Mouse (Mus musculus) gastrocnemius, postnatal 36 days (tissue): ENCODE data around the gene Pgf. TPM values are rescaled to one million over a fixed set of nuclear protein-coding genes. Genes with fewer than 3 reads are reported as not detected.
"Not testable (repeated sequence)": the region's sequence is repeated elsewhere in the genome, so short reads cannot be mapped to it uniquely, and the experiment has no call there.

Experiments used
- DNase-seq, 2 experiments: peaks; one replicate each; pipeline ENCODE4 v3.0.0; 2022
- intact Hi-C: fragments of 180-260 bp; cut with DNase I; formaldehyde crosslinking; loops from one replicate; pipeline ENCODE4 v1.15.1; 2025
- total RNA-seq, 2 experiments: library from RNA; stranded (reverse); gene quantifications; 2 replicates each; pipeline ENCODE4 v1.2.3; 2021

Pgf gene
- total RNA-seq, 2 experiments from 2014 or later, result 1.2 to 1.9 TPM

- DNase-seq, result peak; percentile 76 to 85
- intact Hi-C loops, result loop anchor here (5.0 kb wide), 2 partner anchors 63 to 118 kb away; partner anchors contain the start of genes Acyp1 and Zc2hc1c
Observed at GRCm38 (mm10) chr12:85169117-85169858, 8.3 kb downstream of the Pgf start.

- intact Hi-C loops, result loop anchor here (5.0 kb wide), 2 partner anchors 66 to 121 kb away; partner anchors contain the start of genes Acyp1 and Zc2hc1c
- DNase-seq, result no peak
Observed at GRCm38 (mm10) chr12:85166631-85167030, 11.0 kb downstream of the Pgf start.

GRCm38 (mm10) chr12:85164996-85165395, 12.6 kb downstream of the Pgf start:
- intact Hi-C loops, result loop anchor here (5.0 kb wide), 2 partner anchors 67 to 122 kb away; partner anchors contain the start of genes Acyp1 and Zc2hc1c
- peak in 1 of 2 experiments; percentile 70 for DNase-seq

DNA sequence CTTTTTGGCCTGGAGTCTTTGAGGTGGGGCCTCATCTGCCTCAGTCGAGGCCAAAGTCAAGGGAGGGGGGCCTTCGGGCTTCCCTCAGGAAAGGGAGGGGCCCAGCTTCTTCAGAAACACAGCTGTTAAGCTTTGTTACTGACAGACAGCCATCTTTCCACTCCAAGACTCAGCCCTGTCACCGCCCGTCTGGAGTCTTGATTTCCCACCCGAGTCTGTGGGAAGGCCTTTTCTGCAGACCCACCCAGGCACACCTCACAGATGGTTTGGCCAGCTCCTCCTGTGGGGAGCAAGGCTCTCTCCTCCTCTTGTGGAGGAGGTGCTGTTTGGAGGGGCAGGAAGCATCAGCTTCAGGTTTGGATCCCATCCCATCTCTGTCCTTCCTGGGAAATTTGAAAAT, 18.0 kb downstream of the Pgf start:
- intact Hi-C loops, result no loop called here
- DNase-seq, result peak in 1 of 2 experiments; percentile 29

- intact Hi-C loops, result no loop called here
- DNase-seq, result no peak
Observed at GRCm38 (mm10) chr12:85158801-85159200, 18.8 kb downstream of the Pgf start.

DNA sequence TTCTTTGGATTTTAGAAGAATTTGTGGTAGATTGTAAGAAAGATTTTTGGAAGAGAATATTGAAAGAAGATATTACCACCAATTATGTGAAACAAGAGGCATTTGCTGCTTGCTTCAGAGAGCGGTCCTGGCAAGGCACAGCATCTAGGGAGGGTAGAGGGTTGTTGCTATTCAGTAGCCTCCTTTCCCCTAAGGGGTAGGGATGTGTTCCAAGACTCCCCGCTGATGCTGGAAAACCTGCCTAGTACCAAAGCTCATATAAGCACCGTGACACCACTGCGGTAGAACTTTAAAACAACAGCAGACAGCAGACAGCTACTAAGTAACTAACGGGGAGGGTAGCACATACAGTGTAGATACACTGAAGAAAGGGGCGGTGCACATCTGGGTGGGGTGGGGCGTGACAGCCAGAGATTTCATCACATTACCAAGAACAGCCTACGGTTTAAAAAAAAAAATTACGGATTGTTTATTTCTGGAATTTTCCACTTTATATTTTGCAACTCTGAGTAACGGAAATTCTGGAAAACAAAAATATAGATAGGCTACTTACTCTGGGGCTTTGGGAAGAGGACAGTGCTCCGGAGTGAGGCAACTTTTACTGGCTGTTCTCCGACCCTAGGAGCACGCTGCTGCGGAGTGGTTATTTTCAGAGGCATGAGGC, 19.7 kb downstream of the Pgf start:
- intact Hi-C loops, result no loop called here
- no peak for DNase-seq

DNA sequence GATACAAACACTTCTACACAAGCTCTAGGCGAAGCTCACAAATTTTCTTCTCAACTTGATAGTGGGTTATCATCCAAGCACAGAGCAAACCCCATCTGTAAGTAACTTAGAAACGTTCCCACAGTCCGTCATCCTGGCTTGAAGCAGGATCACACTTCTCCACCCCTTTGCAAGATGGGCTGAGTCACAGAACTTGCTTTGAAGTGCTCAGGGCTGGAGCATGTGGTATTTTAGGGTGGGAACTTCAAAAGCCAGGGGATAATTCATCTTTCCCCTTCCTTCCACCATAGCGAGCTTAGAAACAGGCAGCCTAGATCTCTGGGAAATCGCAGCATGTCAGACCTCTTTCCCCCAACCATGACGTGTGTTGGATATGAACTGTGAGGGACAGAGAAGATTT, 21.3 kb downstream of the Pgf start:
- intact Hi-C loops, result no loop called here

GRCm38 (mm10) chr12:85153011-85153410, 24.6 kb downstream of the Pgf start:
- DNase-seq, result no peak
- intact Hi-C loops, result no loop called here

More for the DNA sequence above, 21.3 kb downstream of the Pgf start:
- no peak for DNase-seq

DNA sequence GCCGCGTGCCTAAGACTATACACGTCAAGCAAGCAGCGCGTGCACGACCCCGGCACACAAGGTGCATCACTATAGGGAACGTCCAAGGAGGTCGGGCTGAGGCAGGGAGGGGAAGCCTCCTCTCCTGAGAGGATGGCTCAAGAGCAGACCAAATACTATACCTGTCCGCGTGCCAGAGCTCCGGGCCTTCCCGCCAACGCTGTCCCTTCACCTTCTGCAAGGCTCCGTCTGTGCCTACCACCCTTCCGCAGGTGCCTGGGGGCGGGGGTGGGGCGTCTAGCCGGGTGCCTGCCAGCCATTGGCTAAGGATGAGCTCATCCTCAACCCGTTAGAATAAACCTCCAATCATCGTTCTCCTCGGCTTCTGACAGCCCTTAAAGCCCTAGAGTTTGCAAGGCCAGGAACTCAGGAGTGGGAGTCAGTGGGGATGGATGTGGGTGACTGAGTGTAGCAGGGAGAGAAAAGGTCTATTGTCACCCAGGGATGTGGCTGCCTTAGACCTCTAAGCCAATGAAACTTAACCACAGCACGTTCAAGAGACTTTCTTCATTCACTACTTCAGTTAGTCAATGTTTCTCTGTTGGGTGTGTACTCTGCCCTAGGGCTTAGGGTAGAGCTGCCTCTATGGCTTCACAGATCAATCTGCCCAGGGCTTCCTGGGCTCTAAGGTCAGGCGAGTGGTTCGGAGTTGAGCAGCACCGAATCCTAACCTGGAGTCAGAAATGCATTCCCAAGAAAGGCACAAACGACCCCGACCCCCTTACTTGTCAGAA, 26.4 kb downstream of the Pgf start, which contains the start of gene Rps6kl1:
TSS of gene Rps6kl1 (minus strand) at position 263 of the 773 bp plus-strand sequence.
- intact Hi-C loops, result no loop called here
- DNase-seq, result no peak

DNA sequence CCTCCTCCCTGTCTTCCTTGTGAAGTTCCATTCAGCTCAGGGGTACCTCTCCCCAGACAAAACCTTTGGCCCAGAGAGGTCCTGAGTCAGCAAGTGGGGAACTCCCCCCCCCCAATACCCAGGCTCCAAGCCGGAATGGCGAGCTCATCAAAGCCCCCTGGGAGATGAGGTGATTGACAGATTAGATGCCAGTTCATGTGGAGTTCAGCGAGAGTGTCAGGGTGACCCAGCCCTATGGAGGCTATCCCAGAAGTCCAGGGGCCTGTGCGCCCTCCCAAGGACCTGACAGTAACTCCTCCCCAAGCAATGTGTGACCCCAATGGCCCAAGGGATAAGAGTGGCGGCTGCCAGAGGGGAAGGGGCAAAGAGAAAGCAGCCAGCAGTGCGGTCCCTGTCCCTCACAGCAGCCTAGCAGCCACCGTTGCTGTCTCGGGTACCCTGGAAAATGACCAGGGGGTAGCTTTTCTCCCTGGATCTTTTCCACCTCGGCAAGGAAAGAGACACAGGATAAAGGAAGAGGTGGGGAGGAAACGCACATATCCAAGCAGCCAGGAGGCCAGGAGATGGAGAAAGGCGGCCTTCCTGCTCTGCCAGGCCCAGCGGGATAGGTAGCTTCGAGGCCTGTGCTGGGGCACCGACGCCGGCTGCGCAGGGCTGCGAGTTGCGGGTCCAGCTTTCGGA, 27.1 kb downstream of the Pgf start:
- DNase-seq, result no peak
- intact Hi-C loops, result no loop called here

DNA sequence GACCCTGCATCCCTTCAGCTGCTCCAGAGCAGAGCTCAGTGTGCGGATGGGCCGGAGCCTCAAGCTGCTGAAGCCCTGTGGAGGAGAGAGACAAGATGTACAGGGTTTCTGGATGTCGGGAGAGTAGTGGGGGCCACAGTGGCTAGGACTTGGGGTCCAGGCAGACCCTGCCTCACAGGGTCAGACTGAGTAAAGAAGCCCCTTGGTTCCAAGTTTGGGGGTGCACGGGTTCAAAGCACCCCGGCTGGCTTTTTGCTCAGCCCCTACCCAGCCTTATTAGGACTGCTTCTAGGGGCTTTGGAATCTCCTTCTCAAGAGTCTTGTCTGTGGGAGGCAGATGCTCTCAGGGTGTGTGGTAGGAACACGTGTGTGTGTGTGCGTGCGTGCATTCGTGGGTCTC, 30.7 kb downstream of the Pgf start:
- no peak for DNase-seq

DNA sequence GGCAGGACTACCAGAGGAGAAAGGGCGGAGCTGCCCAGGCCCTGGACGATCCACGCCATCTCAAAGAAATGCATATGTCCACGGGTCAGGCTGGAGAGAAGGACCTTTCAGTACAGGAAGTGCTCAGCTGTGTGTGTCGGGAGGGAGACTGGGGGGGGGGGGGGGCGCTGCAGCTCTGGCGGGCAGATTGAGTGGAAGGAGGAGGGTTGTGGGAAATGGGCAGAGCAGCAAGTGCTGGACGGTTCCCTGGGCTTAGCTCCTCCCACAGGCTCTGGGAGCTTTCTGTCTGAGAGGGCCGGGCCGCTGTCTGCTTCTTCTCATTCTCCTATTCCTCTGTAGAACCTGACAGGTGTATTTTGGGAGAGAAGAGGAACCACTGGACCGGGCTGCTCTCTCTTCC, 31.2 kb downstream of the Pgf start:
- DNase-seq, result no peak
- intact Hi-C loops, result no loop called here

More for the DNA sequence above, 30.7 kb downstream of the Pgf start:
- intact Hi-C loops, result no loop called here

DNA sequence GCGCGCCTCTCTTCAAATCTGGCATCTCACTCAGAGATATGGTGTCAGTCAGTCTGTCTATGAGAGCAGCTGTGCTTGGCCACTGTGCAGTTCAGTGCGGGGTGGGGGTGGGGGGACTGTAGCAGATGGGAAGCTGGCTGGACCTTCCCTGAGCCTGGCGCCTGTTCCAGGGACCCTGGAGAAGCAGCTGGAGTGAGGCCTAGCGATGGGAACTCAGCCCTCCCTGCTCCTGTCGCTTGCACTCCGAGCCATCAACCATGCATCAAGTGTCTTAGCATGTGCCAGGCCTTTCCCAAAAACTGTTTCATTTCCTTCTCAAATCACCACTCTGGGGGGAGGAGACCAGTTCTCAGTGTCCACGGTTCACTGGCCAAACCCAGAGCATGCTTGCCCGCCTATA, 32.0 kb downstream of the Pgf start:
- intact Hi-C loops, result no loop called here
- peak in 1 of 2 experiments; percentile 72 for DNase-seq

DNA sequence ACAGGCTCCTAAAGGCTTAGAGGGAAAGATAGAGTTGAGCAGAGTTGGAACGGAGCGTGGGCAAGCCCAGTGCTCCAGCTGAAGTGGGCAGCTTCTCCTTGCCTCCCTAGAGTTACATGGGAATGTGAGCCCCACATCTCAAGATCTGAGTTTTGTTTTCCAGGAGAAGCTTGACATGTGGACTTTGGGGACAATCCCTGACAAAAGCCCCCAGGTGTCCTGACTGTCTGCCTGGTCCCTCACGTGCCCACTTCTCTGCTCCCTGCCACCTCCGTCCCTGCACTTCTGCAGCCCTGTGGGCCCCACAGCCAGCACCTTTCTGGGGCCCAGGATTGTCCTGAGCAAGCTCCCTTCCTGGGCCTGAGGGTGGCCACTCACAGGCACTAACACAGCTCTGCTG, 32.8 kb downstream of the Pgf start:
- intact Hi-C loops, result no loop called here
- DNase-seq, result no peak

DNA sequence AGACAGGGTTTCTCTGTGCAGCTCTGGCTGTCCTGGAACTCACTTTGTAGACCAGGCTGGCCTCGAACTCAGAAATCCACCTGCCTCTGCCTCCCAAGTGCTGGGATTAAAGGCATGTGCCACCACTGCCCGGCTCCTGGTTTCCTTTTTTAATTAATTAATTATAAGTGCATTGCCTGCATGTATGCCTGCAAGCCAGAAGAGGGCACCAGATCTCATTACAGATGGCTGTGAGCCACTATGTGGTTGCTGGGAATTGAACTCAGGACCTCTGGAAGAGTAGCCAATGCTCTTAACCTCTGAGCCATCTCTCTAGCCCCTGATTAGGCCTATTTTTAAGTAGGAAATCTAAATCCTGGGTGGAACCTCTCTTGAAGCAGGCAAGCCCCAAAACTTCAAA, 33.3 kb downstream of the Pgf start:
- intact Hi-C loops, DNase-seq: not testable (repeated sequence)

DNA sequence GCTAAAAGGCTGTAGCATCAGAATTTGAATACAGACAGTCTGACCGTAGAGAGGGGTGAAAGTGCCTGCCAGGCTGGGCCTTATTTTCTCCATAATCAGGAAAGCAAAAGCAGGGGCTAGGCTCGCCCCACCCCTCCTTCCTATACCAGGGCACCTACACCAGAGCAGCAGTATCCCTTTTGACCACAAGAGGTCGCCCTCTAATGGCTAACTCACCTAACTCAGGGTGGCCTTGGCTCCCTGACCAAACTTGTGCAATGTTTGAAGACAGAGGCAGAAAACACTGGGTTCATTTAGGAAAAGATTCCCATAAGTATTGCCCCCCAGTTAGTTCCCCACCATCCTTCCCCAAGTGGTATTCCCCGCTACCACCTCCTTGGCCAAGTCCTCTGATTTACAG, 34.8 kb downstream of the Pgf start:
- intact Hi-C loops, result loop anchor here (1.0 kb wide), 1 partner anchor 162 kb away; no protein-coding TSS in a partner anchor
- DNase-seq, result peak; percentile 68 to 86

DNA sequence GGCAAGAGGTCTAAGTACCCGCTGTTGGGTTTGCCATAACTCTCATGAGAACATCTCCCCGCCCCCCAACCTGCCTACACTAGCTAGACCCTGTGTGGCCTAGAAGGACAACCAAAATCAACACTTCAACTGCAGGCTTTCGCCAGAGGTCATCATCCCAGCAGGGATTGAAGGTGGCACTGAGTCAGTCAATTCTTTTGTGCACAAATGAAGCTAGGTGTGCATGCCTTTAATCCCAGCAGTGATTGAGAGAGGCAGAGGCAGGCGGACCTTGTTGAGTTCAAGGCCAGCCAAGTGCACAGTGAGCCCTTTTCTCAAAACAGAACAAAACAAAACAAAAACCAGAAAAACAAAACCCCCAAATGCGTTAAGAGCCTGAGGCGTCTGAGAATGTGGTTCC, 36.5 kb downstream of the Pgf start:
- intact Hi-C loops, result no loop called here

GRCm38 (mm10) chr12:85140036-85140701, 37.4 kb downstream of the Pgf start:
- no peak for DNase-seq
- intact Hi-C loops, result no loop called here

More for the DNA sequence above, 36.5 kb downstream of the Pgf start:
- no peak for DNase-seq

DNA sequence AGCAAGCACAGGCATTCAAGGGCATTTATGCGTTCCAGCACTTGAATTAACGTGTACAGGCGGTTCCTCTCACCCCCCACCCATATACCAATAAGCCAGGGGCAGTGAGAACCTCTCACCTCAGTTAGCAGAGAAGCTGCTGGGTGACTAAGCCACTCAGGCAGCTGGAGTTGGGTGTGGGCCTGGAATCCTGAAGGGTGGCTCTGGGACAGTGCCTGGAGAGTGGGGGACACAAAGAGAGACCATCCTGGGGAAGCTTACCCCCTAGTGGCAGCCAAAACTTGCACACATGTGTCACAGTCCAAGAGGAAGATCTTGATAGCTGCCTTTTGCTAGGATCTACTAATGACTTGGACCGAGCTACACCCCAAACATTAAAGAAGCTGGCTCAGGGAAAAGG, 41.0 kb downstream of the Pgf start:
- intact Hi-C loops, result no loop called here
- DNase-seq, result no peak
